Mouse (Mus musculus): Measurements from ENCODE around the gene Rfc5. TPM values are rescaled to one million over a fixed set of nuclear protein-coding genes. Genes with fewer than 3 reads are reported as not detected.
"Not testable (repeated sequence)": the region's sequence is repeated elsewhere in the genome, so short reads cannot be mapped to it uniquely, and the experiment has no call there.

Gene Rfc5
- polyA plus RNA-seq (2016; fragmentation: Nextera tagmentation; extraction: Ambion mirVana): 155 TPM in 2 replicates

DNA sequence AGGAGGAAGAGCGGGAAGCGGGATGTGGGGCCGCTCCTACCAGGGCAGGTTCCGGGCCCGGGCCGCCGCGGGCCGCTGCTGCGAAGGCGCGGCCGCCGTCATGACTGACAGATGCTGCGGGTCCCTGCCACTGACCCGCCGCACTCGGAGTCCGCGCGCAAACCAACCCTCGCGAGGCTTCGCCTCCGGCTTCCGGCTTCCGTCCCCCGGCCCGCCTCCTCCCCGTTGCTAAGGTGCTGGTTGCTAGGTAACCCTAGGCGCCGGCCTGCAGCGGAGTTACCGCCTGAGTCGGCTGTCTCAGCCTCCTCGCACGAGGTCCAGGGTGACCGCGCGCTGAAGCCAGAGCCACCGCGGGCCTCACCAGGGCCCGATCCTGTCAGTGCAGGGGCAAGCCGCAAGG lies at the start of gene Rfc5:
TSS of gene Rfc5 (minus strand) at position 171 of the 400 bp plus-strand sequence.
- Histone ChIP-seq H3K4me1 (peaks cover 23% of the 10 kb centered on the region), H3K27ac (peak within 1 kb of the TSS; percentile 98), H3K4me3 (peak within 1 kb of the TSS; percentile 90), H3K27me3 (ENCODE audit: poor library complexity, severe bottlenecking) (no peaks in the 10 kb centered on the region), H3K36me3 (replicated peaks) (peaks cover 43% of the 10 kb centered on the region), H3K9me3 (peaks cover 29% of the 10 kb centered on the region)
- WGBS: under 1% methylated on average over 44 of the region's 44 CpGs
- peak; percentile 96 for DNase-seq (ENCODE audit: extremely low spot score, low spot score)

DNA sequence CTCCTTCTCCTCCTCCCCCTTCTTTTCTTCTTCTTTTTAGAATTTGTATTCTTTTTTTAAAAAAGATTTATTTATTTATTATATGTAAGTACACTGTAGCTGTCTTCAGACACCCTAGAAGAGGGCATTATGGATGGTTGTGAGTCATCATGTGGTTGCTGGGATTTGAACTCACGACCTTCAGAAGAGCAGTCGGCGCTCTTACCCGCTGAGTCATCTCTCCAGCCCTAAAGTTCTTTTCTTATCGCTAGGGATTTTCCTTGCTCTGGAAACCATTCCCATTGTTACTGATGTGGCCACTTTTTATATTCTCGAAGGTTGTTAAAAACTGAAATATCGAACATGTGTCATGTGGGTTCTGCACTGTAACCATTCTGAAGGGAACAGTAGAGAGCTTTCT lies 44.7 kb upstream of the Rfc5 start:
- not testable (repeated sequence) for H3K27ac ChIP-seq; H3K4me1 ChIP-seq; H3K9me3 ChIP-seq; H3K36me3 ChIP-seq (replicated peaks); H3K27me3 ChIP-seq (ENCODE audit: poor library complexity, severe bottlenecking); H3K4me3 ChIP-seq; DNase-seq (ENCODE audit: extremely low spot score, low spot score)
- 94% methylated on average over 7 of the region's 7 CpGs for WGBS

DNA sequence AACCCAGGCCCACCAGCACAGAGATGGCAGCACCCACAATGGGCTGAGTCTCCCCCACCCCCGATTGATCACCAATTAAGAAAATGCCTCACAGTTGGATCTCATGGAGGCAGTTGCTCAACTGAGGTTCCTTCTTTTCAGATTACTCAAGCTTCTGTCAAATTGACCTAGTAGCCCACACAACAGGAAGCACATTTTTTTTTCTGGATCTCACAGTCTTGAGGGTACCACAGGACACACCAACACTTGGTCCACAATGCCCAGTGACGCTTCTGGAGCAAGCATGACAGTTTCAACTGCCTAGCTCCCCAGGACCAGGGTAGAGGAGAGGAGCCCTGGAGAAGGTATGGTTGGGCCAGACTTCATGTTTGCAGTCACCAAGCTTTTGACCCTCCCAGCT lies 28.6 kb upstream of the Rfc5 start:
- no peak overlapping the region for H3K27ac ChIP-seq
- peaks cover 49% of the 10 kb centered on the region for H3K27me3 ChIP-seq (ENCODE audit: poor library complexity, severe bottlenecking)
- H3K36me3 ChIP-seq (replicated peaks): no peaks in the 10 kb centered on the region
- H3K9me3 ChIP-seq: no peaks in the 10 kb centered on the region
- DNase-seq (ENCODE audit: extremely low spot score, low spot score): no peak
- H3K4me1 ChIP-seq: peaks cover 24% of the 10 kb centered on the region
- WGBS: 72% methylated on average over 2 of the region's 2 CpGs
- no peak overlapping the region for H3K4me3 ChIP-seq

DNA sequence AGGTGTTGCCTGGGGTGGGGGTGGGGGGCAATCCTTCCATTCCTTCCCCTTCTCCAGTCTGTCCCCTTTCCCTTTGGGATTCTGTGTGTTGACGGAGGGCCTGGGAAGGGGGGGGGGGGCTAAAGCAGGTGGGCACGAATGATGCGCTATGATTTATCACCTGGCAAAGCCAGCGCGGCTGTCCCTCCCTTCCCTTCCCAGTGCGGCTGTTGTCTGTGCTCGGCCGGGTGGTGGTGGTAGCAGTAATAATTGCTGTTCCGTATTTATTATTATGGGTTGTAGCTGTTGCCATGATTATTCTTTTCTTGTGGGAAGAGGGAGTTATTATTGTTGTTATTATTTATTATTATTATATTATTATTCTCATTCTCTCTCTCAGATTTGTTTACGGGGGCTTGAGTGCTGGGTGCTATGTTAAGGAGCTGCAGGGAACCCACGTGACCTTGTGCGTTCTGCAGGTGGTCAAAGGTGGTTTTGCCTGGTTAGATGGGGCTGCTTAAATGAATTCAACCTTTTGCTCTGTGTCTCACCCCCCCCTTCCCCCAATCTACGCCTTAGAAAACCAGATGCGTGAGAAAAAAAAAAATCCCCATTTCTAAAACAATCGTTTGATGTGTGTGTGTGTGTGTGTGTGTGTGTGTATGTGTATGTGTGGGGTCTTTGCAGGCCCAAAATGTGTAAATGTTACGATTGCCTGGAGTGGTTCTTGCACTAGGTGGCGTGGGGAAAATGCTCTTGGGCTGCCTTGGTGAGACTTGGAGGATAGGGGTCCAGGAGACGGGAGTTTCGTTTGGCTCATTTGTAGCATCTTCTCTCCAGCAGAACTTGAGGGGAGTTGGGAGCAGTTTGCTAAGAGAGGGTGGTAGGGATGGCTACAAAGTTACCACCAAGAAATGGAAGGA lies 26.4 kb upstream of the Rfc5 start:
- 25% methylated on average over 19 of the region's 19 CpGs for WGBS
- peaks cover 71% of the 10 kb centered on the region for H3K27me3 ChIP-seq (ENCODE audit: poor library complexity, severe bottlenecking)
- H3K27ac ChIP-seq: no peak overlapping the region
- no peak for DNase-seq (ENCODE audit: extremely low spot score, low spot score)
- H3K36me3 ChIP-seq (replicated peaks): no peaks in the 10 kb centered on the region
- H3K9me3 ChIP-seq: no peaks in the 10 kb centered on the region
- H3K4me1 ChIP-seq: peaks cover 24% of the 10 kb centered on the region
- H3K4me3 ChIP-seq: peak overlapping the region; percentile 81

DNA sequence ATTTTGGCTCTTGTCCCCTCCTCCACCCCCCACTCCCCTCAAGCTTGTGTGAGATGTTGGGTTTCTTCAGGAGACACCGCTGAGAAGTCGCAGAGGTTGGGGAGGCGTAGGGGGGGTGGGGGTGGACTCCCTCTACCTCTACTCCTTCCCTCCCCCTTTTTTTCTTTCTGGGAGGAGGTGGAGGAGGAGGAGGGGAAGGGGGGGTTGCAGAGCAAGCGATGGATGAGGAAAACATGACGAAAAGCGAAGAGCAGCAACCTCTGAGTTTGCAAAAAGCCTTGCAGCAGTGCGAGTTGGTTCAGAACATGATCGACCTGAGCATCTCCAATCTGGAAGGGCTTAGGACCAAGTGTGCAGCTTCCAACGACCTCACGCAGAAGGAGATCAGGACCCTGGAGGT lies 25.8 kb upstream of the Rfc5 start:
- Histone ChIP-seq H3K36me3 (replicated peaks) (no peaks in the 10 kb centered on the region), H3K27ac (peak overlapping the region; percentile 91; the same call in 1 of the 2 replicates), H3K4me1 (peaks cover 24% of the 10 kb centered on the region), H3K9me3 (no peaks in the 10 kb centered on the region), H3K4me3 (peak overlapping the region; percentile 81), H3K27me3 (ENCODE audit: poor library complexity, severe bottlenecking) (peaks cover 77% of the 10 kb centered on the region)
- WGBS: 0% methylated on average over 10 of the region's 10 CpGs
- DNase-seq (ENCODE audit: extremely low spot score, low spot score): peak; percentile 16

DNA sequence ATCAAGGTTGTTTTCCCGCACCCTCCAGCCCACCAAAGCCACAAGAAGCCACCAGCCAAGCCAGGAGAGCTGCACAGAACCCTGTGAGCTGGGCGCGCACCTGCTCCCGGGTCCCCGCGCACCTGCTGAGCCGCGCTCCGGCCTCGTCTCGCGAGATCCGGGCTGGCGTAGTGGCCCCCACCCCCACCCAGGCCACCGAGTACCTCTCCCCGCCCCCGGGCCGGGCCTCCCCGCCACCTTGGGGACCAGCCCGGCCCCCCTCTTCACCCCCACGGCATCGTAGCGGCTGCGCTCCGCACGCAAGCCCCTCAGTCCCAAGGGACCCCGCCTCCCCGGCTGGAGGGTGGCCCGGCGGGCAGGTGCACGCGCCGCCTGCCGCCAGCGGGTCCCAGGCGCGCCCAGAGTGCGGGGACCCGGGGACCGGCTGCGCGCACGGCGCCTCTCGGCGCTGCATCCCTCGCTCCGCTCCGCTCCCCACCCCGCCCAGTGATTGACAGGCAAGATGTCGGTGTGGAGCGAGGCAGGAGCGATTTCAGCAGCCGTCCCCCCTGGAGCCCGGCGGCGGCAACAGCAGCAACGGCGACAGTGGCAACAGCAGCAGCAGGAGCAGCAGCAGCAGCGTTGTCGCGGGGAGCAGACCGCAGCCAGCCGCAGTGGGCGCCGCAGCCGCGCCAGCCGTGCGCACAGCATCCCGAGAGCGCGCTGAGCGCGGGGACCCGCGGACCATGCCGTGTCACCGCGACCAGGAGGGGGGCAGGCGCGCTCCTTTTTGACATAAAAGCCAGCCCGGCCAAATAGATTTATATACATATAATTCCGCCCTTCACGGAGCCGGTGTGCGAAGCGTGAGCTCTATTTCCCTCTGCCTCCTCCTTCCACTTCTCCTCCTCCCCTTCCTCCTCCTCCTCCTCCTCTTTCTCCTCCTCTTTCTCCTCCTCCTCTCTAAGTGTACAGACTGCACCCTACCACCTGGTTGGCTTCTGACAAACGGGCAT lies 25.0 kb upstream of the Rfc5 start, which contains the start of gene Ksr2:
TSS of gene Ksr2 (plus strand) at position 494 of the 995 bp plus-strand sequence.
- DNase-seq (ENCODE audit: extremely low spot score, low spot score): peak; percentile 78
- H3K4me3 ChIP-seq: peak within 1 kb of the TSS; percentile 81
- H3K36me3 ChIP-seq (replicated peaks): no peaks in the 10 kb centered on the region
- H3K27me3 ChIP-seq (ENCODE audit: poor library complexity, severe bottlenecking): peaks cover 85% of the 10 kb centered on the region
- WGBS: under 1% methylated on average over 83 of the region's 89 CpGs
- H3K4me1 ChIP-seq: peaks cover 24% of the 10 kb centered on the region
- peak within 1 kb of the TSS; percentile 91 for H3K27ac ChIP-seq
- H3K9me3 ChIP-seq: no peaks in the 10 kb centered on the region

DNA sequence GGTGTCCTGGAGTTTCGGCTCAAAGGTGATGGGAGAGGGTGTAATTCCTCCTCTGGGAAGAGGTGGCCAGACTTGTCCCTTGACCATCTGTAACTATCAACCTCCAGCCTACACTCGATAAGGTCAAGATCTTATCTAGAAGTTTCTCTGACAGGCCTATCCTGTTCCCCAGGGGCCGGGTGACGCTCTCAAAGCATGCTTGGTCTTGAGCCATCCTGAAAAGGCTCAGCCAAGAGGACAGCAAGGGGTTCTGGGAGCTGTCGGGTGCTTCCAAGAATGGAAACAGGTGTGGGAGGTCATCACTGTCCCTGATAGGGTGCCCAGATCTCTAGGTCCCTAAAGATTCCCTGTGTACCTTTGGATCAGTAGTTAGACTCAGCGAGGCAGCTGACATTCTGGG lies 20.5 kb upstream of the Rfc5 start:
- Histone ChIP-seq H3K4me3 (no peak overlapping the region), H3K9me3 (no peaks in the 10 kb centered on the region), H3K27me3 (ENCODE audit: poor library complexity, severe bottlenecking) (peaks cover 55% of the 10 kb centered on the region), H3K27ac (no peak overlapping the region), H3K4me1 (peaks cover 16% of the 10 kb centered on the region), H3K36me3 (replicated peaks) (no peaks in the 10 kb centered on the region)
- no peak for DNase-seq (ENCODE audit: extremely low spot score, low spot score)
- 77% methylated on average over 6 of the region's 6 CpGs for WGBS

DNA sequence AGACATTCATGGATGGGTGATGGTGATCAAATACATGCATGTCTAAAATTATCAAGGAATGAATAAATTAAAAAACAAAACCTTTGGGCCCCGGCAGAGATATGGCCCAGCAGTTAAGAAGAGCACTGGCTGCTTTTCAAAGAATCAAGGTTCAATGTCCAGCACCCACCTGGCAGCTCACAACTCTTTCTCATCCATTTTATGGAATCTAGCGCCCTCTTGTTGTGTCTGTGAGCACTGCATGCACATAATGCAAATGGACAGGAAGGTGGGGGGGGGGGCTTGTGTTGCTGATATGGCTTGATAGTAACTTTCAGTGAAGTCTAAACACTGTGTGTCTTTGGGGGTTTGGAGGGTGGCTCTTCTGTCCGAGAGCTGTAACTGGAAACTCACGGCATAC lies 19.4 kb upstream of the Rfc5 start:
- Histone ChIP-seq H3K27me3 (ENCODE audit: poor library complexity, severe bottlenecking) (peaks cover 44% of the 10 kb centered on the region), H3K27ac (no peak overlapping the region), H3K4me1 (peaks cover 5% of the 10 kb centered on the region), H3K4me3 (no peak overlapping the region), H3K9me3 (no peaks in the 10 kb centered on the region), H3K36me3 (replicated peaks) (no peaks in the 10 kb centered on the region)
- WGBS: 72% methylated on average over 4 of the region's 4 CpGs
- no peak for DNase-seq (ENCODE audit: extremely low spot score, low spot score)

DNA sequence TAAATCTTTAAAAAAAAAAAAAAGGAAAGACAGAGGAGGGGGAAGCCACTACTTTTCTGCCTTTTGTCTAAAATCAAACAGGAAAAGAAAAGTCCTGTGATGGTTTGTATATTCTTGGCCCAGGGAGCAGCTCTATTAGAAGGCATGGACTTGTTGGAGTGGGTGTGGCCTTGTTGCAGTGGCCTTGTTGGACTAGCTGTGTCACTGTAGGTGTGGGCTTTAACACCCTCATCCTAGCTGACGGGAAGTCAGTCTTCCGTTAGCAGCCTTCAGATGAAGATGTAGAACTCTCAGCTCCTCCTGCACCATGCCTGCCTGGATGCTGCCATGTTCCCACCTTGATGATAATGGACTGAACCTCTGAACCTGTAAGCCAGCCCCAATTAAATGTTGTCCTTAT lies 15.8 kb upstream of the Rfc5 start:
- H3K27ac ChIP-seq; DNase-seq (ENCODE audit: extremely low spot score, low spot score); H3K36me3 ChIP-seq (replicated peaks); H3K9me3 ChIP-seq; H3K27me3 ChIP-seq (ENCODE audit: poor library complexity, severe bottlenecking); H3K4me1 ChIP-seq; H3K4me3 ChIP-seq: not testable (repeated sequence)
- 94% methylated on average over 2 of the region's 2 CpGs for WGBS

DNA sequence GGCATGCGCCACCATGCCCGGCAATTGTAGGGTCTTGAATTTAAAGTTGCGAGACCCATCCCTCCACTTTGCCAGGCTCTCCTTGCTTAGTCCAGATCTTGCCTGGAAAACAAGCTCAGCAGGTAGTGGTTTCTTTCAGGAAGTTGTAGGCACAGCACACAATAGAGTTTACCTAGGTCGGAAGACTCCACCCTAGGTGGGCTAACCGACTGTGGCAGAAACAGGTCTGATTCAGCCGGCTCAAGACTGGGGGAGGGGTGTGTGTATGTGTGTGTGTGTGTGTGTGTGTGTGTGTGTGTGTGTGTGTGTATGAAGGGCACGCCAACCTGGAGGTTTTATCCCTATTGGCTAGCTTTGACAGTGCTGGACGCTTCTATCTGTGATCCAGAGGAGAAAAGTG lies 14.8 kb upstream of the Rfc5 start:
- H3K4me1 ChIP-seq: no peaks in the 10 kb centered on the region
- no peak overlapping the region for H3K4me3 ChIP-seq
- no peaks in the 10 kb centered on the region for H3K9me3 ChIP-seq
- no peak overlapping the region for H3K27ac ChIP-seq
- H3K27me3 ChIP-seq (ENCODE audit: poor library complexity, severe bottlenecking): no peaks in the 10 kb centered on the region
- no peaks in the 10 kb centered on the region for H3K36me3 ChIP-seq (replicated peaks)
- 86% methylated on average over 8 of the region's 8 CpGs for WGBS
- no peak for DNase-seq (ENCODE audit: extremely low spot score, low spot score)

DNA sequence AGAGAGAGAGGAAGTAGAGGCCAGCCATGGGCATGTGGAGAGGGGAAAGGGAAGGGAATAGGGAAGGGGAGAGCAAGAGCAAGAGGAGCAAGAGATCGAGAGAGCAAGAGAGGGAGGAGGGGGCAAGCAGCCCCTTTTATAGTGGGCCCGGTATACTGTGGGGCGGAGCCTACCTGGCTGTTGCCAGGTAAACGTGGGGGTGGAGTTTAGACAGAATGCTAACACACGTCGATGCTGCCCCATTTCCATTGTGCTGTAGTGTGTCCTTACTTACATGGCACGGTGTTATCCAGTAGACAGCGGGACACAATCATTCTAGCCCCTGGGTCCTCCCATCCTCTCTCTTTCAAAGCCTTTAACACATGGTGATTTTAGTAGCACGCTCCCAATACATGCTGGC lies 10.4 kb upstream of the Rfc5 start:
- Histone ChIP-seq H3K9me3 (no peaks in the 10 kb centered on the region), H3K36me3 (replicated peaks) (no peaks in the 10 kb centered on the region), H3K27me3 (ENCODE audit: poor library complexity, severe bottlenecking) (no peaks in the 10 kb centered on the region), H3K27ac (no peak overlapping the region), H3K4me3 (no peak overlapping the region), H3K4me1 (peaks cover 17% of the 10 kb centered on the region)
- DNase-seq (ENCODE audit: extremely low spot score, low spot score): no peak
- 83% methylated on average over 9 of the region's 9 CpGs for whole genome bisulfite sequencing

DNA sequence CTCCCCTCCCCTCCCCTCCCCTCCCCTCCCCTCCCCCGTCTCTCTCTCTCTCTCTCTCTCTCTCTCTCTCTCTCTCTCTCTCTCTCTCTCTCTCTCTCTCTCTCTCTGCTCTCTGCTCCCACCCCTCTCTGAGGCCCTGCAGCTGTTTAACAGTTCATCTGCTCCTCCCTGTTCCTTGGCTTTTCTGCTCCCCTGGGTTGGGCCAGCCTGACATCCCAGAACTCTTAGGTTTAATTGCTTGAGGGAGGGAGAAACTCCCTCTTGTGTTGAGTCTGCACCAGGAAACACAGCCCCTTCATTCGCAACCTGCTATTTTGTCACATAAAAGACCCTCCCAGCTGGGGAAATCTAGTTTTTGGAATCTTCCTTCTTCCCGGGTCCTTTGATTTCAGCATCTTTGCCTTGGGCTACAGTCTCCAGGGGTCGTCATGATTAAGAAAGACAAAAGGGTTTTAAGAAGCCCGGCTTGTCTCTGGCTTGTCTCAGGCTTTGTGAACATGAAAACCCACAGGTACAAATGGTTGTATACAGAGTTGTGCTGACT lies 9.2 kb upstream of the Rfc5 start:
- peaks cover 6% of the 10 kb centered on the region for H3K9me3 ChIP-seq
- H3K27ac ChIP-seq: peak overlapping the region; percentile 35; the same call in 1 of the 2 replicates
- 21% methylated on average over 4 of the region's 5 CpGs for WGBS
- H3K4me1 ChIP-seq: peaks cover 17% of the 10 kb centered on the region
- H3K4me3 ChIP-seq: no peak overlapping the region
- no peaks in the 10 kb centered on the region for H3K27me3 ChIP-seq (ENCODE audit: poor library complexity, severe bottlenecking)
- no peak for DNase-seq (ENCODE audit: extremely low spot score, low spot score)
- H3K36me3 ChIP-seq (replicated peaks): no peaks in the 10 kb centered on the region
